Mouse (Mus musculus): ENCODE measurements around the gene Arhgef39.

DNA sequence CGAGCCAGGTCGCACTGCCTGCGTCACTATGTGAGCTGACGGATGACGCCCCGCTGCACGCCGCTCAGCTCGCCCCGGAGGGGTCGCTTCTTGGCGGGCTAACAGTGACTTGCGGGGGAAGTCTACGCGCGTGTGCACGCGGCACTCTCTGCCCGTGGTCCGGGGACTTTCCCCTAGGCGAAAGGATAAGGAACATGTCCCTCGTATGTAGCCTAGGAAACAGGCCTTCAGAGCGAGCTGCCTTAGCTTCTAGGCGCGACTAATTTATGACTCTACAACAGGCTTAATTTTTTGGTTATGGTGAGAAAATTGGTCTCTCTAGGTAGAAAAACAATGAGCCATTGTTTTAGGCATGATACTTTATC is 6.7 kb downstream of the Arhgef39 start, which contains the start of gene Ccdc107:
- TF ChIP-seq CTCF (conservative IDR thresholded peaks at IDR 0.05; ENCODE audit: insufficient read depth, insufficient read length, low read depth, low read length) (0 out of 2 replicates have a peak, but pooled peaks have one; percentile 18), POLR2A (IDR thresholded peaks at IDR 0.05; ENCODE audit: low read depth, low read length) (no peak)

All from kidney, adult 2 months (tissue).